Mouse (Mus musculus) adipose tissue, adult 10 weeks (tissue): ENCODE data around the gene Ddr1. TPM values are rescaled to one million over a fixed set of nuclear protein-coding genes. Genes with fewer than 3 reads are reported as not detected.

Experiments used
- polyA plus RNA-seq: library from polyadenylated mRNA; stranded (reverse); fragments of 350-450 nt; fragmentation: Illumina TruSeq; extraction: RNeasy Lipid Tissue Mini Kit (QIAGEN cat#74804); gene quantifications from one replicate; pipeline ENCODE4 v1.2.3, GENCODE M21; 2014; ENCODE audit warnings: low read depth, low replicate concordance

Gene Ddr1
- 40.9 TPM for polyA plus RNA-seq

GRCm38 (mm10) chr17:35704621-35705464 is at the start of gene Ddr1:
Gene Ddr1, minus strand, starts transcription at chr17:35704621.

GRCm38 (mm10) chr17:35673416-35674035 is 30.9 kb downstream of the Ddr1 start, which contains the start of gene Gtf2h4:
Gene Gtf2h4, minus strand, starts transcription at chr17:35673739.

GRCm38 (mm10) chr17:35667334-35668065 is 36.9 kb downstream of the Ddr1 start, which contains the start of gene Vars2:
Gene Vars2, minus strand, starts transcription at chr17:35667592.

GRCm38 (mm10) chr17:35643609-35644236 is 60.7 kb downstream of the Ddr1 start, which contains the start of gene Mucl3:
Gene Mucl3, minus strand, starts transcription at chr17:35643695.

Other genes starting within 250 kb of the Ddr1 start
- gene H2-Q10, start 234.5 kb downstream of the Ddr1 start, polyA plus RNA-seq, result 6.2 TPM
- not detected for gene Pou5f1, start 198.6 kb downstream of the Ddr1 start, polyA plus RNA-seq
- 6.6 TPM for gene Tcf19, start 187.8 kb downstream of the Ddr1 start, polyA plus RNA-seq
- gene Cchcr1, start 187.5 kb downstream of the Ddr1 start, polyA plus RNA-seq, result 13.5 TPM
- gene Psors1c2, start 171.4 kb downstream of the Ddr1 start, polyA plus RNA-seq, result not detected
- gene Cdsn, start 152.5 kb downstream of the Ddr1 start, polyA plus RNA-seq, result 27.1 TPM
- 0.65 TPM for gene 2300002M23Rik, start 137.2 kb downstream of the Ddr1 start, polyA plus RNA-seq
- gene Sfta2, start 103.1 kb downstream of the Ddr1 start, polyA plus RNA-seq, result 0.82 TPM
- gene Gm9573, start 78.0 kb downstream of the Ddr1 start, polyA plus RNA-seq, result not detected
- gene Mucl3, start 60.9 kb downstream of the Ddr1 start, polyA plus RNA-seq, result not detected
- 13.1 TPM for gene Vars2, start 37.0 kb downstream of the Ddr1 start, polyA plus RNA-seq
- gene Gtf2h4, start 30.9 kb downstream of the Ddr1 start, polyA plus RNA-seq, result 14.5 TPM
- 31.3 TPM for gene Ier3, start 117.1 kb upstream of the Ddr1 start, polyA plus RNA-seq
- gene Flot1, start 118.6 kb upstream of the Ddr1 start, polyA plus RNA-seq, result 61.9 TPM
- 113 TPM for gene Tubb5, start 133.7 kb upstream of the Ddr1 start, polyA plus RNA-seq
- gene Mdc1, start 136.9 kb upstream of the Ddr1 start, polyA plus RNA-seq, result 18.2 TPM
- 4.6 TPM for gene Nrm, start 156.7 kb upstream of the Ddr1 start, polyA plus RNA-seq
- 31.0 TPM for gene Ppp1r18, start 161.0 kb upstream of the Ddr1 start, polyA plus RNA-seq
- 39.2 TPM for gene Dhx16, start 175.2 kb upstream of the Ddr1 start, polyA plus RNA-seq
- gene 2310061I04Rik, start 192.8 kb upstream of the Ddr1 start, polyA plus RNA-seq, result 35.5 TPM
- gene Atat1, start 205.5 kb upstream of the Ddr1 start, polyA plus RNA-seq, result 35.7 TPM
- 47.0 TPM for gene Mrps18b, start 211.8 kb upstream of the Ddr1 start, polyA plus RNA-seq
- 32.1 TPM for gene Ppp1r10, start 211.8 kb upstream of the Ddr1 start, polyA plus RNA-seq